Mouse (Mus musculus) midbrain, embryonic 13.5 days (tissue): ENCODE results near the gene Sik3. TPM values are rescaled to one million over a fixed set of nuclear protein-coding genes. Genes with fewer than 3 reads are reported as not detected.
A peak's percentile ranks its signal among the peaks of the same experiment; 100 is the strongest.

Experiments used
- ATAC-seq: fragments of 200-750 bp; cut with Nextera tagmentation; 2 replicates; pipeline ENCODE4 v1.8.0; 2017; ENCODE audit warnings: mild to moderate bottlenecking, moderate TSS enrichment, moderate library complexity
- H3K27ac ChIP-seq: fragments of 300-500 bp; sonication (generic); 2 replicates; pipeline ENCODE4 v1.5.1; 2015; ENCODE audit warnings: inconsistent platforms, mild to moderate bottlenecking, moderate library complexity
- H3K27me3 ChIP-seq: fragments of 300-500 bp; sonication (generic); 2 replicates; pipeline ENCODE4 v1.6.1; 2015; ENCODE audit warnings: mild to moderate bottlenecking, inconsistent platforms
- H3K36me3 ChIP-seq: fragments of 300-500 bp; sonication (generic); 2 replicates; pipeline ENCODE4 v1.6.1; 2015; ENCODE audit warnings: mild to moderate bottlenecking, inconsistent platforms
- H3K4me1 ChIP-seq: fragments of 300-500 bp; sonication (generic); replicated peaks from 2 replicates; pipeline ENCODE4 v1.6.1; 2015; ENCODE audit warnings: inconsistent platforms
- H3K4me2 ChIP-seq: fragments of 300-500 bp; sonication (generic); replicated peaks from 2 replicates; pipeline ENCODE4 v1.6.1; 2015; ENCODE audit warnings: moderate library complexity, mild to moderate bottlenecking, inconsistent platforms
- H3K4me3 ChIP-seq: fragments of 300-500 bp; sonication (generic); replicated peaks from 2 replicates; pipeline ENCODE4 v1.5.1; 2015; ENCODE audit warnings: mild to moderate bottlenecking, inconsistent platforms
- H3K9ac ChIP-seq: fragments of 300-500 bp; sonication (generic); replicated peaks from 2 replicates; pipeline ENCODE4 v1.6.1; 2015; ENCODE audit warnings: mild to moderate bottlenecking, inconsistent platforms
- H3K9me3 ChIP-seq: fragments of 300-500 bp; sonication (generic); 2 replicates; pipeline ENCODE4 v1.6.1; 2016; ENCODE audit warnings: mild to moderate bottlenecking, inconsistent platforms
- WGBS: fragments of 180-500 bp; shearing (Covaris S2); methylation state at CpG from one replicate; pipeline ENCODE4 v1.1.7; 2015; 5-methylcytosine and 5-hydroxymethylcytosine counted together
- polyA plus RNA-seq: library from polyadenylated mRNA; unstranded; fragments of >200 nt; fragmentation: Nextera tagmentation; extraction: Ambion mirVana; gene quantifications from 2 replicates; pipeline ENCODE4 v1.2.1, GENCODE M21; 2015

The Sik3 gene
- polyA plus RNA-seq, 1 experiment from 2014 or later: 6.7 TPM

DNA sequence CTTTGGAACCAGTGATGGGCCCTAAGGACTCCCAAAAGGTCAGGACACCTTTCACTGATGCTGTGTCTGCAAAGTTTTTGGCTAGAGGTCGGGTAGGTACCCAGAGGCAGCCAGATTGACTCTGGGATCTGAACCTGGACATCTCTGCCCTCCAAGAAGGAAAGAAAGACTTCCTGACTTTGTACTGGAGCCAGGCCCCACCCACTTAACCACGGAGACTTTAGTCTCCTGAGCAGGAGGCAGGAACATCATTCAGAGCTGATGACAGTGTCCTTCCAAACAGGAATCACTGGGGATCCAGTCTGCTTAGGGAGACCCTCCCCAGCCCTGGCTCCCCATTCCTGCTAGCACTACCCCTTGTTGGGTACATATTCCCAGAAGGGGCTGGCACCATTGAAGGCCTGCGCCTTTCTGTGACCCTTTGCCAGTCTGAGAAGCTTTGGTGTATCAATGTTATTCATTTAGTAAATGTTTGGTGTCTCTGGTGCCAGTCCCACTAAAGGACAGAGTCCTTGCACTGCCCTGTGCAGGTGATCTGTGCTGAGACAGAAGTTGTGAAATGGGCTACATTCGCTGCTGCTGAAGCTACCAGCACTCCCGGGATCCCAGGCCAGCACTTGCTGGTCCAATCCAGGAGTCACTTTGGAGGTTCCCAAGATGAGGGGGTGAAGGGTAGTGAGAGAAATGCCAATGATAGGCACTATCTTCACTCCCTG, 212.5 kb downstream of the Sik3 start:
- Histone ChIP-seq H3K27me3 (peaks cover 6% of the 10 kb centered on the region; the same call in 1 of the 2 replicates), H3K27ac (no peak overlapping the region), H3K36me3 (peaks cover 38% of the 10 kb centered on the region), H3K4me1 (peaks cover 2% of the 10 kb centered on the region), H3K9ac (no peak overlapping the region), H3K4me3 (no peak overlapping the region), H3K4me2 (no peak overlapping the region), H3K9me3 (no peaks in the 10 kb centered on the region)
- no peak for ATAC-seq
- WGBS: 74% methylated on average over 5 of the region's 5 CpGs

GRCm38 (mm10) chr9:46227064-46227614, 214.5 kb downstream of the Sik3 start:
- Histone ChIP-seq H3K4me2 (no peak overlapping the region), H3K4me3 (no peak overlapping the region), H3K27ac (no peak overlapping the region), H3K9ac (no peak overlapping the region), H3K36me3 (peaks cover 18% of the 10 kb centered on the region), H3K4me1 (peaks cover 9% of the 10 kb centered on the region), H3K27me3 (peaks cover 10% of the 10 kb centered on the region; the same call in 1 of the 2 replicates), H3K9me3 (no peaks in the 10 kb centered on the region)
- WGBS: 91% methylated on average over 3 of the region's 3 CpGs
- ATAC-seq: no peak

- no peak within 1 kb of the TSS for H3K4me3 ChIP-seq
- H3K27ac ChIP-seq: no peak within 1 kb of the TSS
- peaks cover 10% of the 10 kb centered on the region; the same call in 1 of the 2 replicates for H3K27me3 ChIP-seq
- no peaks in the 10 kb centered on the region for H3K9me3 ChIP-seq
- no peak within 1 kb of the TSS for H3K9ac ChIP-seq
- no peak within 1 kb of the TSS for H3K4me2 ChIP-seq
- 81% methylated on average over 9 of the region's 9 CpGs for WGBS
- no peak for ATAC-seq
- H3K36me3 ChIP-seq: peaks cover 6% of the 10 kb centered on the region; the same call in 1 of the 2 replicates
- peaks cover 9% of the 10 kb centered on the region for H3K4me1 ChIP-seq
Measured at GRCm38 (mm10) chr9:46228491-46228890, 215.9 kb downstream of the Sik3 start, which contains the start of gene Apoa1. TSS of gene Apoa1 (plus strand) at chr9:46228580.

GRCm38 (mm10) chr9:46229573-46230449, 217.2 kb downstream of the Sik3 start:
- Histone ChIP-seq H3K27me3 (peaks cover 10% of the 10 kb centered on the region; the same call in 1 of the 2 replicates), H3K36me3 (no peaks in the 10 kb centered on the region), H3K9me3 (no peaks in the 10 kb centered on the region), H3K4me1 (peaks cover 9% of the 10 kb centered on the region), H3K4me2 (peak overlapping the region; percentile 68), H3K27ac (0 out of 2 replicates have a peak overlapping the region, but pooled peaks have one; percentile 31), H3K4me3 (peak overlapping the region; percentile 46), H3K9ac (peak overlapping the region; percentile 67)
- peak; percentile 97 for ATAC-seq
- 15% methylated on average over 37 of the region's 37 CpGs for WGBS

DNA sequence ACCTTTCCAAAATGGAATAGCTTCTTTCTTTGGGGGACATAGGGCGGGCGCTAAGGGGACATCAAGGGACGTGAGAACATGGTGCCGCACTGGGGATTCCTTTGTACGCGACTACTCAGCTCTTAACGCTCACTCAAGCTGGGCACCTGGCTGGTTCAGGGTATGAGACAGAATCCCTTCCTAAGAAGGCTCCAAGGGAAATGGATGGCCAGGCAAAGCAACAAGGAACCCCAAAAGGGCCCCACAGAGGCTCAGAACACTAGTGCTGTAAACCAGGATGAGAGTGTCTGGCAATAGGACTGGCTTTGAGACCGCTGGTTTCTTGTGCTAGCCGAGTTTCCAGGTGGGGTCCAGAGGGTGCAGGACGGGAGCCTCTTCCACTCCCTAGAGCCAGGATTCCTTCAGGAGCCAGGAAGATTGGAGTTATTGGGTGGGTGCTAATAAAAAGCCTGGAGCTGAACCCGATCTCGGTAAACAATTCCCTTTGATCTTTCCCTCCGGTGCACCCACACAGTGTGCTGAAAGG, 217.9 kb downstream of the Sik3 start:
- Histone ChIP-seq H3K9ac (peak overlapping the region; percentile 67), H3K36me3 (no peaks in the 10 kb centered on the region), H3K4me3 (peak overlapping the region; percentile 46), H3K27ac (0 out of 2 replicates have a peak overlapping the region, but pooled peaks have one; percentile 31), H3K4me2 (peak overlapping the region; percentile 68), H3K27me3 (peaks cover 10% of the 10 kb centered on the region; the same call in 1 of the 2 replicates), H3K4me1 (peaks cover 9% of the 10 kb centered on the region), H3K9me3 (no peaks in the 10 kb centered on the region)
- 16% methylated on average over 13 of the region's 13 CpGs for WGBS
- ATAC-seq: peak; percentile 57

DNA sequence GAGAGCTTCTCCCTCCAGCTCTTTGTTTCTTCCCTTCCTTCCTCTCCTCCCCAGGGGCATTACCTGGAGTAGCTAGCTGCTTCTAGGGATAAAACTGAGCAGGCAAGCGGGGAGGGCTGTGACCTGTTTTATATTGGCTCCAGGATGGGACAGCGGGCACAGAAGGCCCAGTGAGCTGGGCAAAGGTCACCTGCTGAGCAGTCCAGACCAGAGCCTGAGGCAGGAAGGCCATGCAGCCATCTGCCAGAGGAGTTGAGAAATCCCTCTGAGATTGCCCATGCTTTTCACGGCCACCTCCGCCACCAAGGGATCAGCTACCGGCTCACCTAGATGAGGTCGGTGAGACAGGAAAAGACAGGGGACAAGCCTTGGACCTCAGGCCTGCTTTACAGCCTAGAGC, 222.6 kb downstream of the Sik3 start:
- no peaks in the 10 kb centered on the region for H3K9me3 ChIP-seq
- 87% methylated on average over 6 of the region's 6 CpGs for WGBS
- no peak overlapping the region for H3K4me2 ChIP-seq
- no peaks in the 10 kb centered on the region for H3K36me3 ChIP-seq
- H3K4me1 ChIP-seq: peaks cover 6% of the 10 kb centered on the region
- H3K9ac ChIP-seq: no peak overlapping the region
- peaks cover 3% of the 10 kb centered on the region; the same call in 1 of the 2 replicates for H3K27me3 ChIP-seq
- H3K27ac ChIP-seq: no peak overlapping the region
- H3K4me3 ChIP-seq: no peak overlapping the region
- no peak for ATAC-seq

- H3K4me1 ChIP-seq: peaks cover 4% of the 10 kb centered on the region
- no peaks in the 10 kb centered on the region for H3K9me3 ChIP-seq
- no peak for ATAC-seq
- H3K27me3 ChIP-seq: peaks cover 3% of the 10 kb centered on the region; the same call in 1 of the 2 replicates
- no peak within 1 kb of the TSS for H3K4me3 ChIP-seq
- no peak within 1 kb of the TSS for H3K27ac ChIP-seq
- H3K36me3 ChIP-seq: no peaks in the 10 kb centered on the region
- no peak within 1 kb of the TSS for H3K9ac ChIP-seq
- H3K4me2 ChIP-seq: no peak within 1 kb of the TSS
Measured at GRCm38 (mm10) chr9:46235596-46235648, 222.8 kb downstream of the Sik3 start, which contains the start of gene Apoc3. TSS of gene Apoc3 (minus strand) at chr9:46235636.

DNA sequence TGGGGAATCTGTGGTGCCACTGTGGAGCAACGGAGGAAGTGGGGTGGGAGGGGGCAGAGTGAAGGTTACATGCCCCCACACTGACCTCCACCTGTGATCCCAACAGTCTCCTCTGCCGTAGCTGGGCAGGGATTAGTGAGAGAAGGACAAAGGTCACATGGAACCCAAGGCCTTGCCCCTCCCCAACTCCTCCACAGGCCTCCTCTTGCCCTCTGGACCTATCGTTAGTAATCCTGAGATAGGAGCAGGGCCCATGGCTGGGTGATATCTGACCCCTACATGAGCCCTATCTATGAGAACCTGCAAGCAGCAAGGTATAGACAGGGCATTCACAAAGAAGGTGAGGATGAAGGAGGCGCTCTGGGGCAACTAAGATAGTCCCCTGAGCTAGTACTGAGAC, 223.0 kb downstream of the Sik3 start:
- Histone ChIP-seq H3K27ac (no peak overlapping the region), H3K27me3 (peaks cover 3% of the 10 kb centered on the region; the same call in 1 of the 2 replicates), H3K4me3 (no peak overlapping the region), H3K9me3 (no peaks in the 10 kb centered on the region), H3K9ac (no peak overlapping the region), H3K4me2 (no peak overlapping the region), H3K4me1 (peaks cover 2% of the 10 kb centered on the region), H3K36me3 (no peaks in the 10 kb centered on the region)
- no peak for ATAC-seq
- 52% methylated on average over 4 of the region's 4 CpGs for WGBS

- H3K9me3 ChIP-seq: no peaks in the 10 kb centered on the region
- no peak overlapping the region for H3K9ac ChIP-seq
- H3K4me1 ChIP-seq: no peaks in the 10 kb centered on the region
- H3K27ac ChIP-seq: no peak overlapping the region
- H3K4me2 ChIP-seq: no peak overlapping the region
- no peaks in the 10 kb centered on the region for H3K36me3 ChIP-seq
- 90% methylated on average over 7 of the region's 7 CpGs for WGBS
- no peak overlapping the region for H3K4me3 ChIP-seq
- no peak for ATAC-seq
- no peaks in the 10 kb centered on the region for H3K27me3 ChIP-seq
Measured at GRCm38 (mm10) chr9:46238850-46239249, 226.2 kb downstream of the Sik3 start.

DNA sequence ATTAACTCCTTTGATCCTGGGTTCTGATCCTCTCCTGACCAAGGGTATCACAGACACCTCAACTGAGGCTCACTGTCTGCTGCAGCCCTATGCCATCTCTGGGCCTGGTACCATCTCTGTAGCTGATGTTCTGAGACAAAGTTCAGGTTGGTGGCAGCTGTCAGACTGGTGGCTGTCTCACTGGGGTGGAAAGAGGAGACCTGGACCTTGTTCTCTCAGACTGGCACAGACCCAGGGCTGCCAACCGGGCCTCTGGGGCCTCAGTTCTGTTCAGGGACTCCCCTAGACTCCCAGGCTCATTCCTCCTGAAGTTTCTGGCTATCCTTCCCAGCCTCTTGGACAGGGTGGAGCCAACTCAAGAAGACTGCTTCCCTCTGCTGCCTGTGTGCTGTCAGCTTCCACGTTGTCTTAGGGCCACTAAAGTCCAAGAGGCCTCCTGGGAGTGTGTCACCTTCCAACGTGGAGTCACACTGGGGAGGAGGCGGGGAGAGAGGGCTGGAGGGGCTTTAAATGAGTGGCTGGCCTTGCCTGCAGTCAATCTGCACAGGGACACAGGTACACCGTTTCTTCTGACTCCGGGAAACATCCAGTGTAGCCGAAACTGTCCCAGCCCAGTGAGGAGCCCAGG, 228.0 kb downstream of the Sik3 start, which contains the start of gene Apoa4:
Apoa4 (plus strand) TSS at position 171 of the 628 bp plus-strand sequence.
- no peak within 1 kb of the TSS for H3K27ac ChIP-seq
- no peaks in the 10 kb centered on the region for H3K4me1 ChIP-seq
- no peaks in the 10 kb centered on the region for H3K9me3 ChIP-seq
- no peak for ATAC-seq
- no peaks in the 10 kb centered on the region for H3K27me3 ChIP-seq
- no peak within 1 kb of the TSS for H3K9ac ChIP-seq
- 68% methylated on average over 7 of the region's 7 CpGs for whole genome bisulfite sequencing
- no peak within 1 kb of the TSS for H3K4me3 ChIP-seq
- H3K4me2 ChIP-seq: no peak within 1 kb of the TSS
- no peaks in the 10 kb centered on the region for H3K36me3 ChIP-seq

DNA sequence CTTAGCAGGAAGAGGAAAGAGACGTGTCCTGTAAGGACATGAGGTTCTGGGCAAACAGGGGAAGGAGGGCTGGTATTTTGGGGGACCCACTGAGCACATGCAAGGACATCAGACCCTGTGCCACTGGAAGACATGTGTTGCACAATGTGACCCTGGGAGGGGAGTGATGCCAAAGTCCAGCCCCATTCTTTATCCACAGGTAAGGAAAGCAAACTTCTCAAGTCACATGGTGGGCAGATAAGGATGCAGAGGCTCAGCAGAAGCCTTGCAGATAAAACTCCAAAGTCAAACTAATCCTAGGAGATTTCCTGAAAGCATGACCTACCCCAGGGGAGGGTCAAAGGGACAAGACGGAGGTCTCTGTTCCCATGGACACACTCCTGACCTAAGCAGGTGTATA, 229.2 kb downstream of the Sik3 start:
- Histone ChIP-seq H3K9me3 (no peaks in the 10 kb centered on the region), H3K9ac (no peak overlapping the region), H3K4me1 (no peaks in the 10 kb centered on the region), H3K4me2 (no peak overlapping the region), H3K36me3 (no peaks in the 10 kb centered on the region), H3K27ac (no peak overlapping the region), H3K27me3 (no peaks in the 10 kb centered on the region), H3K4me3 (no peak overlapping the region)
- ATAC-seq: no peak
- 69% methylated on average over 2 of the region's 2 CpGs for WGBS
